Mouse (Mus musculus) mammary gland, adult 2 months (tissue): ENCODE data around the gene Kif16b. TPM values are rescaled to one million over a fixed set of nuclear protein-coding genes. Genes with fewer than 3 reads are reported as not detected.

Experiments used
- polyA plus RNA-seq: library from polyadenylated mRNA; depleted of rRNA; stranded (reverse); fragments of >200 nt; gene quantifications from 2 replicates; pipeline ENCODE4 v1.2.3, GENCODE M21; 2012; ENCODE audit warnings: low replicate concordance; rRNA removed

Kif16b gene
- polyA plus RNA-seq, result 6.1 and 12.4 TPM in 2 replicates

GRCm38 (mm10) chr2:142900862-142901805 is at the start of gene Kif16b:
Gene Kif16b, minus strand, starts transcription at chr2:142901531.

Other genes starting within 250 kb of the Kif16b start
- 2.1 and 6.0 TPM in 2 replicates for gene Snrpb2, start 161.5 kb upstream of the Kif16b start, polyA plus RNA-seq
- gene Otor, start 176.9 kb upstream of the Kif16b start, polyA plus RNA-seq, result not detected in 2 replicates